Mouse (Mus musculus) WW6 (cell line): ENCODE results near the gene Trappc4.
"Not testable (repeated sequence)": the region's sequence is repeated elsewhere in the genome, so short reads cannot be mapped to it uniquely, and the experiment has no call there.

Source experiments
- DNase-seq: peaks from one replicate; pipeline ENCODE4 v3.0.0-alpha.2; 2013; ENCODE audit warnings: low read depth, low spot score

The Trappc4 gene

DNA sequence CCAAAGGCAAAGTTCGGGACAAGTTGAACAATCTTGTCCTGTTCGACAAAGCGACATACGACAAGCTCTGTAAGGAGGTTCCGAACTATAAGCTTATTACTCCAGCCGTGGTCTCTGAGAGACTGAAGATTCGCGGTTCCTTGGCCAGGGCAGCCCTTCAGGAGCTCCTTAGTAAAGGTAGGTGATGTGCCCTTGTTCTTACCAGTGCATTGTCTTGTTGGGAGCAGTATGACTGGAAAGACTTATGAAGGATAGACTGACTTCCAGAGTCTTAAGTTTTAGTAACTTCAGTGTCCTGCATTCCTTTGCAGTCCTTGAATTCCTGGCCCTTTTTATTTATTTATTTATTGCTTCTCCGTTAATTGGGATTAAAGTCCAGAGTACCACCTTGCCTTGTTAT lies 1.3 kb upstream of the Trappc4 start:
- DNase-seq = not testable (repeated sequence)

DNA sequence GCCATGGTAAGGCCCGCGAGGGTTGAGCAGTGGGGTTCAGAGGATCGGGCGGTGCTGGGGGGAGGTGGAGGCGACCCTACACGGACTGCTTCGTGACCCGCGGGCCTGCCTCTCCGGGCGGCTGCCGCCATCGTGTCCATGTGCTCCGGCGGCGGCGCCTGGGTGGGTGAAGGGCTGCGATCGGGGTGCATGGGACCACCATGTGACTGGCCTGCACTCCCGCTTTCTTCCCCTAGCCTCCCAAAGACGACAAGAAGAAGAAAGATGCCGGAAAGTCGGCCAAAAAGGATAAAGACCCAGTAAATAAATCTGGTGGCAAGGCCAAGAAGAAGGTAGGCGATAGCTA lies 325 bp upstream of the Trappc4 start:
- no peak for DNase-seq

DNA sequence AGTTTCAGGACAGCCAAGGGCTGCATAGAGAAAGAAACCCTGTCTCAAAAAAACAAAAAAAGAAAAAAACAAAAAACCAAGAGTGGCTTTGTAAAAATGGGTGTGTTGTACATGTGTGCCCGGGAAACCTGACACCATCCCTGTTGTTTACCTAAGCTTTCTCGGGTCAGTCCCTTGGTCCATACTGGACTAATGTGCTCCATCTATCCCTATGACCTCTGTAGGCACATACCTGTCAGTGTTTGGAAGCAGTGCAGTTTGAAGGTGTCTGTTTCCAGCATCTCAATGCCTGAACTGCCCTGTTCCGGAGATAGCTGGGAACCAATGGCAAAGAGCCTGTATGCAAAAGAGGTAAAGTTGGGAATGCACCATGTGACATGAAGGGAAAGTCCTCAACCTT lies 2.4 kb downstream of the Trappc4 start:
- DNase-seq = no peak

DNA sequence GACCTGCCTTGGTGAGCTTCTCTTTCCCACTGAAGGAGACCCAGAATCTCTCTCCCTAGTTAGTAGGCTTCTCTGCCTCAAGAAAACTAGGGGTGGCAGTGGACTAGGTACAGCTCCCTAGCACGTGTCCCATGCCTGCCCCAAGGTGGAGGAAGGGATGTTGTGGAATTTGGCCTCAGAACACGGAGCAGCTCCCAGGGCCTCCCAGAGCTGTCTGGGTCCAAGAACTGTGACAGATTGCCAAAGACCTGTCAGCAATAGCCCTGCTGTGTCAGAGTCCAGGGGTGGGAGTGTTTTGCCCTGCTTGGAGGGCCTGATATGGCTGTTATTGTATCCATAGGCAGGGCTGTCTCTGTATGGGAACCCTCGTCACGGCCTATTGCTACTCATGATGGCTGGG lies 6.3 kb downstream of the Trappc4 start:
- DNase-seq = no peak

DNA sequence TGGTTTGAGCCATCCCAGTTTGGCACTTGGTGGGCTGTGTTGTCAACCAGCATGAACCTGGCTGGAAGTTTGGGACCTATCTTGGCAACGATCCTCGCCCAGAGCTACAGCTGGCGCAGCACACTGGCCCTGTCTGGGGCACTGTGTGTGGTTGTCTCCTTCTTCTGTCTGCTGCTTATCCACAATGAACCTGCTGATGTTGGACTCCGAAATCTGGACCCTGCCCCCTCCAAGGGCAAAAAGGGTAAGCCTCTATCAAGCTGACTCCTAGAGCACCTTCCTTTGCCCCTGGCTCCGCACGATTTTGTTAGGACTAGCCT lies 7.6 kb downstream of the Trappc4 start:
- DNase-seq = no peak

DNA sequence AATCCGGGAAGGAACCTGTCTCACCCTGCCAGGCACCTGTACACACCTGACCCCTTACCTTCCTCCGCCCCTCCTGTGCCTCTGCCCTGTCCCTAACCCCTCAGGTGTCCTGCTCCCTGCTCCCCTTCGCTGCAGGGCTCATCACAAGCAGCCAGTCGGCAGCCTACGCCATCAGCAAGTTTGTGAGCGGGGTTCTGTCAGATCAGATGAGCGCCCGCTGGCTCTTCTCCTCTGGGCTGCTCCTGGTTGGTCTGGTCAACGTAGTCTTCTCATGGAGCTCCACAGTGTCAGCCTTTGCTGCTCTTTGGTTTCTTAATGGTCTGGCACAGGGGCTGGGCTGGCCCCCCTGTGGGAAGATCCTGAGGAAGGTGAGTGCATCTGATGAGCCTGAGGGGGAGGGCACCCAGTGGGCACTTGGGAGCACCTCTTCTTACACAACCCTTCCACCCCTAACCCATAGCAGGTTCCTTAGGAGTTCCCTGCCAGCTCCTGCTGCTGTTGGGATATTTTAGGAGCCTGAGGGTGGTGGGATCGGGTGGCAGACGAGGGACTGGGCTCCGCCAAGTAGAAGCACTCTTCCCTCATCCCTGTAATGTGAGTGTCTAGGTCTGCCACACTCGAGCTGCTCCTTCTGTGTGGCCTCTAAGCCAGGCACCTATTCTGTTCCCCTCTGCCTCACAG lies 8.1 kb downstream of the Trappc4 start:
- DNase-seq = no peak

DNA sequence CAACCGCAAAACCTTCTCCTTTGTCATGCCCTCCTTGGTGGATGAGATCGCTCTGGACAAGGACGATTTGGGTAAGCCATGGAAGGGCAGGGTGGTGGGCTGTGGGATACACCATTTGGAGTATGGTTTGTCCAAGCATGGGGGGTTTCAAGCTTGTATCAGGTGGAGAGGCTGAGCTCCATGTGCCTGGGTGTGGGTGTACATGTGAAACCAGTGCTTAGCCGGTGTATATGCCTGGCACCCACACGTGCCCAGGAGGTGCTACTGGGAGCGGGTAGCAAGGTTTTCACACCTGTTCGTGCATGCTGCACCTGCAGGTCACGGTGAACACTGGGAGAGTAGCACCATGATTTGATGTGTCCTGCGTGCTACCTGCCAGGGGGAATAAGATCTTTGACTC lies 8.8 kb downstream of the Trappc4 start:
- DNase-seq = no peak

DNA sequence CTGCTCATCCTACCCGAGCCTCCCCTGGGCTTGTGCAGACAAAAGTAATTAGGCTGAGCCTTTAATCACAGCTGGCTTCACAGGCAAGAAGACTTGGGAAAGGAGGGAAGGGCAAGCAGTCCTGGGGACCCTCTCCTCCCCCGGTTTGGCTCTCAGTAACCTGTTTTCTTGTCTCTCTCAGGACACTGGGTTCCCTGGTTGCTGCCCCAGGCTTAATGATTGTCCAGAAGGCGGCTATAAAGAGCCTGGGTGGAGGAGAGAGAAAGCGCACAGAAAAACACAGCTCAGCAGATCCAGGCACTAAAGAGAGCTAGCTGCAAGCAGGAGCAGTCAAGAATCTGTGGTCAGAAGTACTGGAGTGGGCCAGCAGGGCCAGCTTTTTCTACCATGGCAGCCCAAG lies 9.3 kb downstream of the Trappc4 start:
- no peak for DNase-seq

DNA sequence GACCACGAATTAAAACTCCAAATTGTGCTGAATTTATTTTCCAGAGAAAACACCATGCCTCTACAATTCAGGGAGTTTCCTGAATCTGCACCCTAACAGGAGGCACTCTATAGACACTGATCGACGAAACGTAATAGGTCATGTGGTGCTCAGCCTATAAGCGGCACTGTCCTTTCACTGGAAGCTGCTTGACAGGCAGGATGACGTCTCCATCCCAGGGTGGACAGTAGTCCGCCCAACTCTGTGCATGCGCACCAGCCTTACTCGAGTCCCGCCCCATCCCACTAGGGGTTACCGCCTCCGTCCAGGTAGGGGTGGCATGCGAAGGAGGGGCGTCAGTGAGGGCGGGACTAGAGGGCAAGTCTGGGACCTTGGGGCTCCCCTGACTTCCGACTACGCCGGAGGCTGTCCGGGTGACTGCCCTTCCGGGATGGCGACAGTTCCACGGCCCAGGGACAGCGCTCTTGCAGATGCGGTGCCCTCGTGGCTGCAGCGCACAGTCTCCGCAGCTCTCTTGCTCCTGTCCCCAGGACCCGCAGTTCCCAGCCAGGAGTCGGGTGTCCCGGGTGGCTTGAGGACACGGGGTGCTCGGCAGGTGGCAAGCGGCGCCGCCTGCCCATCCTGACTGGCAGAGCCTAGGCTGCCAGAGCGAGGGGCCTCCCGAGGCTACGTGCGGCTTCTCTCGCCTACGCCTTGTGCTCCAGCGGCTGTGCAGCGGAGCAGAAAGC lies 10.6 kb downstream of the Trappc4 start, which contains the start of gene Slc37a4:
TSS of gene Slc37a4 (plus strand) at position 169 of the 728 bp plus-strand sequence.
- DNase-seq = peak; percentile 65

DNA sequence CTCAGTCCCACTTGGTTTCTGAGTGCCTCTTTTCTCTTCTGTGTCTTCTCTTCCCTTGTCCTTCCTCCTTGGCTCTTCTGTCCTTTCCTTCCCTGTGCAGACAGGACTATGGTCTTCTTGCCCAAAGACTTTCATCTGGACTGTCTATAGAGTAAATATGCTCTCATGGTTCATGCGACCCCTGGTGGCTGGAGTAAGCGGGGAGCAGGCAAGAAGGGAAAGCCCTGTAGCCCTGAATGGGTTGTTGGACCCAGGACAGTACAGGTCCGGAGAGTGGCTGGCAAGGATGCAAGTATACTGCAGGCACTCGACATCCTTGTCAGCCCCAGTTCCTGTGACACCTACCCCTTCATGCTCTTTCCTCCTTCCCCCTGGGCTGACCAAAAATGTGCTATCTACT lies 15.9 kb downstream of the Trappc4 start:
- no peak for DNase-seq

DNA sequence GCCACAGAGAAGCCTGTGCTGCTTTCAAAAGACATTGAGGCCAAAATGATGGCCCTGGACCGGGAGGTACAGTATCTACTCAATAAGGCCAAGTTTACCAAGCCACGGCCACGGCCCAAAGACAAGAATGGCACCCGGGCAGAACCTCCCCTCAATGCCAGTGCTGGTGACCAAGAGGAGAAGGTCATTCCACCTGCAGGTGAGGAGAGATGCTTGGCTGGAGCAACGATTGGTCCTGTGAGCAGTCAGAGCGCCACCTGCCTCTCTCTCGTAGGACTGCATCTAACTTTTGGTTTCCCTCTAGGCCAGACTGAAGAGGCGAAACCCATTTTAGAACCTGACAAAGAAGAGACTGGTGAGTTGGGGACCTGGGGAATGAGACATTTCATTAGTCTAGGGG lies 18.1 kb downstream of the Trappc4 start:
- DNase-seq = no peak

DNA sequence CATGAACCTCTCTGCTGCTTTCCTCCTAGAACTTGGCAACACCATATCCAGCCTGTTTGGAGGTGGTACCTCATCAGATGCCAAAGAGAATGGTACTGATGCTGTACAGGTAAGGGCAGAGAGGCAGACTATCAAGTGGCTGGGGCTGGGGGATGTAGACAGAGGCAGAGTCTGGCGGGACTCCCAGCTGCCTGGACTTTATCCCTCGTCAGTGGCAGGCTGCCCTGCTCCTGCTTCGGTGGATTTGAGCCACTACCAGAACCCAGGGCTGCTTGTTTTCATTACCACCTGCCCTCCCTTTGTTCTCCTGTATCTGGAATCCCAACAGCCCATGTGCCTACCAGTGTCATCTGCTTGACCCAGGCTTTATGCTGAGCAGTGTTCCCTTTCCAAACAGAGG lies 20.2 kb downstream of the Trappc4 start:
- no peak for DNase-seq

DNA sequence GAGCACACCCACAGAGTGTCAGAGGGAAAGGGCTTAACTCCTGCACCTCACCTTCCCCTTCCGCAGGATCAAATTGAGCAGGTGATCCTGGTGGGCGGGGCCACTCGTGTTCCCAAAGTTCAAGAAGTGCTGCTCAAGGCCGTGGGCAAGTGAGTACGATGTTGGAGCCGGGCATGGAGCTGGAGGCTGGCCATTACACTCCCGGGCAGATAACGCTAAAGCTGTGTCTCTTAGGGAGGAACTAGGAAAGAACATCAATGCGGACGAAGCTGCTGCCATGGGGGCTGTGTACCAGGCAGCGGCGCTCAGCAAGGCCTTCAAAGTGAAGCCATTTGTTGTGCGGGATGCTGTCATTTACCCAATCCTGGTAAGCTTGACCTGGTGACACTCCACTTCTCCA lies 22.8 kb downstream of the Trappc4 start:
- no peak for DNase-seq

DNA sequence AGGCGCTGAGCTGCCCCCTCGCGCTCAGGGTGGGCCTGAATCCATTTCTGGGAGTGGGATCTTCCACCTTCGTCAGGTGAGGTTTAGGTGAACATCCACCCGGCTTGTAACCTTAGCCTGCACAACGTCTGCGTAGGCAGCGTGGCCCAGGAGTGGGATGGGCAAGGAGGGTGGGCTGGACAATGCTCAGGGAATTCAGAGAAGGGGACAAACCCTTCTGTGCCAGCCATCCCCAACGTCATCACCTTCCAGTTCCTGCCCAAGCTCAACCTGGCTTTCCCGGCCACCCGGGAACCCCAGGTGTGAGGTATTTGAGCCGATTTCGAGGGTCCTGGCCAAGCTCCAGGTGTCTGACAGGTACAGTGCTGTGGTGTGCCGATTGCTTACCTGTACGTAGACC lies 27.5 kb downstream of the Trappc4 start:
- no peak for DNase-seq

DNA sequence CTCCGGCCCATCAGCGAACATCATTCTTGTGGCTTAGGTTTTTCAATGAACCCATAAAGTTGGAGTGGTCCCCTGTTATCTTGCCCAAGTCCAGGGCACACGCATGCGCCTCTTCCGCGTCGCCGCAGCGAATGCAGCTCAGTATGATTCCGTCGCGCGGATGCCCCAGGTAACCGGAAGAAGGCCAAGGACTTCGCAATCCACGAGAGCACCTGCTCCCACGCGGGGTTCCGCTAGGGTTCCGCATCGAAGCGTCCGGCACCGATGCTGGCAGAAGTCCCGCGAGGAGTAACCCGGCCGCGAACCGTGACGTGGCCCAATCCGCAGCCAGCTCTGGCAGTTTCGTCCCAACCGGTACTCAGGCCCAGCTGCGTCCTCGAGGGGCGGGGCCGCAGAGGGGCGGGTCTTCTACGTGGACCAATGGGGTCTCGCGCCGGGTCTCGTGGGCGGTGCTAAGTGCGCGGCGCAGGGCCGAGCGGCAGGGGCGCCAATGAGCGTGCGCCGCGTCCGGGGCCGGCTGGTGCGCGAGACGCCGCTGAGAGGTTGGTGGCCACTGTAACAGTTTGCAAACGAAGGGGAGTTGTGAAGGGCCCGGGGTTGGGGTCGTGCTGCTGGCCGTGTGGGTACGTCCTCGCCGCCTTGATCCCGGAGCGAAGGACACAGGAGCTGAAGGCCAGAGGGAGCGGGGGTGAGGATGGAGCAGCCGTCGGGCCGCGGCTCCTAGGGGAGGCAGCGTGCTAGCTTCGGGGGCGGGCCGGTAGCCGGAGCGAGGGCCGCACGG lies 28.2 kb downstream of the Trappc4 start, which contains the start of gene Hyou1:
TSS of gene Hyou1 (plus strand) at position 437 of the 781 bp plus-strand sequence.
- DNase-seq = peak; percentile 93

DNA sequence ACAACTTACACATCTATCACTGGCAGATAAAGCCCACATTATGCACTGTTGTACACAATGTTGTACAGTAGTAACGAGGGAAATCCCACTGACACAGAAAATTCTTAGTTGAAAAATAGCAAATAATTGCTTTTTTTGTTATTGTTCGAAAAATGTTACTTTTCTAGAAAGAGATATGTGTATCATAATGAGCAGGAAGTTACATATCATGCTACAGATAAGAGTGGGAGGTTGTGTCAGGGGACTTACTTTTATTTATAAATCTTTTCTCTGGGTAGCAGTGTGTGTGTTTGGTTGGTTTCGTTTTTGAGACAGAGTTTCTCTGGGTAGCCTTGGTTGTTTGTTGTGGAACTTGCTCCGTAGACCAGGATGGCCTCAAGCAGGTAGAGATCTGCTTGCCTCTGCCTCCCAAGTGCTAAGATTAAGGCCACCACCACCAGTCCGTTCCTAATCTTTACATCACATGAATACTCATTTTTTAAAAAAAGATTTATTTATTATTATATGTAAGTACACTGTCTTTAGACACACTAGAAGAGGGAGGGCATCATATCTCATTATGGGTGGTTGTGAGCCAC lies 29.2 kb downstream of the Trappc4 start:
- no peak for DNase-seq

DNA sequence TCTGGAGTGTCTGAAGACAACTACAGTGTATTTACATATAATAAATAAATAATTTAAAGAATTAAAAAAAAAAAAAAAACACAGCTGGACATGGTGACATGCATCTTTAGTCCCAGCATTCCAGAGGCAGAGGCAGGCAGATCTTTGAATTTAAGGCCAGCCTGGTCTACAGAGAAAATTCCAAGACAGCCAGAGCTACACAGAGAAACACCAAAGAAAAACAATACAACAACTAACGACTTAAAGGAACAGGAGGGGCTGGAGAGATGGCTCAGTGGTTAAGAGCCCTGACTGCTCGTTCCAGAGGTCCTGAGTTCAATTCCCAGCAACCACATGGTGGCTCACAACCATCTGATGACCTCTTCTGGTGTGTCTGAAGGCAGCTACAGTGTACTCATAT lies 30.1 kb downstream of the Trappc4 start:
- DNase-seq = not testable (repeated sequence)

DNA sequence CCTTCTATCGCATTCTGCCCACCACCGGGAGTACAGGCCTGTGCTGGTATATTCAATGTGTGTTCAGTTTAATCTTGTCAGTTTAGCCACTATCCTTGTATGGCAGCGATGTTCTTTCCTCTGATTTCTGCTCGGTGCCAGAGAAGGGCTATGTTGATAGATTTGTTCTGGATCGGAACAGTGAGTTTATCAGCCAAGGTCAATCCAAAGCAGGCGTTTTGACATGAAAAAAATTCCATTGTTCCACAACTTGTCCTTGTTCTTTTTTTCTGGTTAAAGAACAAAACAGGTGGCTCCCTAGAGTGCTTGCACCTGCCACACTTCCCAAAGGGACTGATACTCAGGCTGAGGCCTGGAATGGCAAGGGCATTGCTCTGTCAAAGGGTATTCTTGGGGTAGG lies 31.3 kb downstream of the Trappc4 start:
- no peak for DNase-seq

DNA sequence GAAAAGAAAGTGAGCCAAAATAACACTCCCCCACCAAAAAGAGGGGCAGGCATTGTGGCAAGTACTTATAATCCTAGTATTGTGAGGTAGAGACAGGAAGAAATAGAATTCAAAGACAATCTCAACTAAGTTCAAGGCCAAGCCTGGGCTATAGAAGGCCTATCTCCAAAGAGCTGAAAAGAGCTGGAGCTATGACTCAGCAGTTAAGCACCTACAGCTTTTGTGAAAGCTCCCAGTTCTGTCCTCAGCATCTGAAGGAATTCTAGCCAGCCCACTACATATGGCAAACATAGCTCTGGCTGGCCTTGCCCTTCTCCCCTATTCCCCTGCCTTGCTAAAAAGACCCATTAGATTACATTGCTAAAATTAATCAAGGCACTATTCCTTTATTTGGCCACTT lies 34.0 kb downstream of the Trappc4 start:
- no peak for DNase-seq

DNA sequence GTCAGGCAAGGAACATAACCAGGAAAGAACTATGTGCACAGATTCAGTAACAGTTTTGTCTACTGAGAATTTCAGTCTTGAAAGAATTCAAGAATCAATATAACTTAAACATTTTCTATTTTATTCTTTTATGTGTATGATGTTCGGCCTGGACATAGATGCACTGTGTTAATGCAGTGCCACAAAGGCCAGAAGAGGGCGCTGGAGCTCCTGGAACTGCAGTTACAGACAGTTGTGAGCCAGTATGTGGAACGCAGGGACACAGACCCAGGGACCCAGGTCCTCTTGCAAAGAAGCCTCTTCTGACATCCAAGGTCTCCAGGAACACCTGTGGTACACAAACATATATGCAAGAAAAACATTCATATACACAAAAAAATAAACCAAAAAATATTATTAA lies 42.9 kb downstream of the Trappc4 start:
- no peak for DNase-seq

DNA sequence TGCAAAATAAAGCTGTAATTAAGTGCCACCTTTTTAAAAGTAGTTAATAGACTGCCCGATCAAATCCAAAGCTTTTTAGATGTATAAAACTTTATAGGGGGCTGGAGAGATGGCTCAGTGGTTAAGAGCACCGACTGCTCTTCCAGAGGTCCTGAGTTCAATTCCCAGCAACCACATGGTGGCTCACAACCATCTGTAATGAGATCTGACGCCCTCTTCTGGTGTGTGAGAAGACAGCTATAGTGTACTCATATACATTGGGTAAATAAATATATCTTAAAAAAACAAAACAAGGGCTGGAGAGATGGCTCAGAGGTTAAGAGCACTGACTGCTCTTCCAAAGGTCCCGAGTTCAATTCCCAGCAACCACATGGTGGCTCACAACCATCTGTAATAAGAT lies 45.5 kb downstream of the Trappc4 start:
- not testable (repeated sequence) for DNase-seq

DNA sequence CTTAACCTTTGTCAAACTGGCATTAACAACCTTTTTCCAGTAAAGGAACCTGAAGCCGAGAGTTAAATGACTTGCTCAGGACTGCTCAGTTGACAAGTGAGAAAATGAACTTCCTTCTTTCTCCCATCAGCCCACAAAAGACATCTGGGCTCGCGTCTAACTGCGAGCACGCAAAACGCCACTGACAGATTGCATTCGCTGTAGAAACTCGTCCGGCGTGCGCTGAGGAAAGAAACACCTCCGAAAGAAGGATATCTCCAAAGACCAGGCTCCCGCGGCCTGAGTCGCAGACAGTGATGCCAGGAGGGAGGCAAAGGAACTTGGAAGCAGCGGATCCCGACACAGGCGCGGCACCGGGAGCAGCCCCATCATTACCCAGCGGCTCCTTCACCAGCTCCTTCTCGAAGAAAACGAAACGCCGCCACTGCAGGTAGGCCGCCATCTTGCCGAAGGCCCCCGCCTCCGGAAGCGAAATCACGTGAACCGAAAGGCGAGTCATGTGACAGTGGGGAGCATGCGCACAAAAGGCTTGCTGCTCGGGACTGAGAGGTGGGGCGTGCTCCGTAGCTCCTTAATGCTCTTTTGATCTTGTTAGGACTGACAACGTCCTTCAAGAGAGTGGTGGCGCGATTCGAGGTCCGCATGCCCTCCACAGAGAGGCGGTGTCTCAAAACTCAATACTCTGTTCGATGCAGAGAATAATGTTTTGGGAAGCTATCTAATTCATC lies 46.0 kb downstream of the Trappc4 start, which contains the start of gene Vps11:
TSS of gene Vps11 (minus strand) at position 481 of the 728 bp plus-strand sequence.
- DNase-seq = peak; percentile 95
